Mouse (Mus musculus): ENCODE results near the gene Crcp.

- TF ChIP-seq MAFK (IDR thresholded peaks at IDR 0.05; ENCODE audit: insufficient replicate concordance, low read length) (no peak), EP300 (IDR thresholded peaks at IDR 0.05; ENCODE audit: low read length) (no peak), CTCF (conservative IDR thresholded peaks at IDR 0.05 in 1 of 2, IDR thresholded peaks at IDR 0.05 in 1 of 2; ENCODE audit: low read depth in 2 of 2, low read length in 2 of 2) (peak in 1 of 2 experiments; percentile 53; a peak in 2 of 4 replicates), MYC (IDR thresholded peaks at IDR 0.05; ENCODE audit: low read depth, low read length) (no peak), MAX (IDR thresholded peaks at IDR 0.05; ENCODE audit: low read length) (no peak), POLR2AphosphoS2 (IDR thresholded peaks at IDR 0.05; ENCODE audit: low read depth, low read length) (no peak)
These were observed 31.4 kb upstream of the Crcp start for GRCm38 (mm10) chr5:129997700-129998099.

Measured in CH12.LX (cell line).